In genomic region chr12:39289676-39290075, GRCm38 (mm10) we compare ENCODE assay signal across 15 mouse cellular contexts.
"Had no signal": no experiment of that assay in that cellular context is flagged by ENCODE, and none has a peak within 500 bp of the region (broad histone marks: within the 10 kb centered on the region; RNA-seq: fewer than 3 reads in every experiment).

No protein-coding gene starts in this region.

- DNase-seq: kidney, adult 8-10 months; kidney, postnatal 25 days; liver; liver, embryonic 13.5 days; liver, postnatal 0 days; lung, postnatal 14 days; right cerebral cortex, postnatal 14 days; thymus, postnatal 36 days had no signal

- H3K27me3 ChIP-seq: limb, embryonic 12.5 days; liver, embryonic 13.5 days; lung, embryonic 15.5 days; megakaryocyte, embryonic 14.5 days; midbrain, embryonic 15.5 days; neural tube, embryonic 12.5 days; stomach, embryonic 15.5 days had no signal

- H3K27ac ChIP-seq: limb, embryonic 12.5 days; liver, embryonic 13.5 days; lung, embryonic 15.5 days; macrophage; midbrain, embryonic 15.5 days; neural tube, embryonic 12.5 days; stomach, embryonic 15.5 days had no signal

- H3K4me3 ChIP-seq: limb, embryonic 12.5 days; liver, embryonic 13.5 days; lung, embryonic 15.5 days; megakaryocyte, embryonic 14.5 days; midbrain, embryonic 15.5 days; neural tube, embryonic 12.5 days; stomach, embryonic 15.5 days had no signal

- H3K4me1 ChIP-seq: limb, embryonic 12.5 days; liver, embryonic 13.5 days; lung, embryonic 15.5 days; megakaryocyte, embryonic 14.5 days; midbrain, embryonic 15.5 days; neural tube, embryonic 12.5 days; stomach, embryonic 15.5 days had no signal
